Mouse (Mus musculus): ENCODE results near the gene Rorb. TPM values are rescaled to one million over a fixed set of nuclear protein-coding genes. Genes with fewer than 3 reads are reported as not detected.
A peak's percentile ranks its signal among the peaks of the same experiment; 100 is the strongest.

The Rorb gene
- polyA plus RNA-seq, 1 experiment from 2014 or later = 4.2 TPM

- Histone ChIP-seq H3K36me3 (ENCODE audit: control insufficient read depth, insufficient read depth, low read length) (no peaks in the 10 kb centered on the region), H3K4me1 (replicated peaks; ENCODE audit: control insufficient read depth, insufficient read depth, low read length) (peaks cover 2% of the 10 kb centered on the region; the same call in 1 of the 2 replicates), H3K9me3 (ENCODE audit: control insufficient read depth, low read length) (no peaks in the 10 kb centered on the region), H3K4me3 (ENCODE audit: low read depth, low read length) (no peak overlapping the region), H3K4me2 (ENCODE audit: low read depth, low read length, severe bottlenecking) (no peak overlapping the region), H3K27me3 (ENCODE audit: control insufficient read depth, insufficient read depth, low read length) (no peaks in the 10 kb centered on the region), H3K9ac (ENCODE audit: low read length) (no peak overlapping the region), H3K27ac (ENCODE audit: low read depth, low read length) (peak overlapping the region; percentile 37; the same call in 1 of the 2 replicates)
- DNase-seq (ENCODE audit: low spot score) (no peak), ATAC-seq (replicated peaks; ENCODE audit: low FRiP score) (peak; percentile 74)
- WGBS = 72% methylated on average over 8 of the region's 8 CpGs
Measured at GRCm38 (mm10) chr19:19058201-19058600, 52.8 kb downstream of the Rorb start.

GRCm38 (mm10) chr19:19043138-19043537 is 67.9 kb downstream of the Rorb start:
- no peaks in the 10 kb centered on the region; the same call in 1 of the 2 replicates for H3K4me1 ChIP-seq (replicated peaks; ENCODE audit: control insufficient read depth, insufficient read depth, low read length)

GRCm38 (mm10) chr19:19040800-19041199 is 70.2 kb downstream of the Rorb start:
- Histone ChIP-seq H3K4me2 (ENCODE audit: low read depth, low read length, severe bottlenecking) (no peak overlapping the region), H3K36me3 (ENCODE audit: control insufficient read depth, insufficient read depth, low read length) (no peaks in the 10 kb centered on the region), H3K4me3 (ENCODE audit: low read depth, low read length) (no peak overlapping the region), H3K9me3 (ENCODE audit: control insufficient read depth, low read length) (no peaks in the 10 kb centered on the region), H3K27me3 (ENCODE audit: control insufficient read depth, insufficient read depth, low read length) (no peaks in the 10 kb centered on the region), H3K9ac (ENCODE audit: low read length) (no peak overlapping the region), H3K27ac (ENCODE audit: low read depth, low read length) (no peak overlapping the region), H3K4me1 (replicated peaks; ENCODE audit: control insufficient read depth, insufficient read depth, low read length) (no peaks in the 10 kb centered on the region; the same call in 1 of the 2 replicates)
- ATAC-seq (replicated peaks; ENCODE audit: low FRiP score) (no peak), DNase-seq (ENCODE audit: low spot score) (no peak)
- WGBS = 67% methylated on average over 2 of the region's 2 CpGs

More at GRCm38 (mm10) chr19:19043138-19043537, 67.9 kb downstream of the Rorb start:
- Histone ChIP-seq H3K4me2 (ENCODE audit: low read depth, low read length, severe bottlenecking) (no peak overlapping the region), H3K9ac (ENCODE audit: low read length) (no peak overlapping the region), H3K27ac (ENCODE audit: low read depth, low read length) (no peak overlapping the region), H3K4me3 (ENCODE audit: low read depth, low read length) (no peak overlapping the region), H3K36me3 (ENCODE audit: control insufficient read depth, insufficient read depth, low read length) (no peaks in the 10 kb centered on the region), H3K27me3 (ENCODE audit: control insufficient read depth, insufficient read depth, low read length) (no peaks in the 10 kb centered on the region), H3K9me3 (ENCODE audit: control insufficient read depth, low read length) (no peaks in the 10 kb centered on the region)
- no peak for ATAC-seq (replicated peaks; ENCODE audit: low FRiP score)
- WGBS = 54% methylated on average over 2 of the region's 2 CpGs
- no peak for DNase-seq (ENCODE audit: low spot score)

GRCm38 (mm10) chr19:19034482-19035315 is 76.3 kb downstream of the Rorb start:
- no peak overlapping the region for H3K4me3 ChIP-seq (ENCODE audit: low read depth, low read length)
- H3K27me3 ChIP-seq (ENCODE audit: control insufficient read depth, insufficient read depth, low read length) = no peaks in the 10 kb centered on the region
- no peaks in the 10 kb centered on the region for H3K36me3 ChIP-seq (ENCODE audit: control insufficient read depth, insufficient read depth, low read length)
- no peak overlapping the region for H3K27ac ChIP-seq (ENCODE audit: low read depth, low read length)
- no peaks in the 10 kb centered on the region for H3K4me1 ChIP-seq (replicated peaks; ENCODE audit: control insufficient read depth, insufficient read depth, low read length)
- DNase-seq (ENCODE audit: low spot score) (no peak), ATAC-seq (replicated peaks; ENCODE audit: low FRiP score) (no peak)
- no peak overlapping the region for H3K4me2 ChIP-seq (ENCODE audit: low read depth, low read length, severe bottlenecking)
- H3K9ac ChIP-seq (ENCODE audit: low read length) = no peak overlapping the region
- H3K9me3 ChIP-seq (ENCODE audit: control insufficient read depth, low read length) = no peaks in the 10 kb centered on the region
- WGBS = 86% methylated on average over 5 of the region's 5 CpGs

- Histone ChIP-seq H3K9me3 (ENCODE audit: control insufficient read depth, low read length) (no peaks in the 10 kb centered on the region), H3K4me1 (replicated peaks; ENCODE audit: control insufficient read depth, insufficient read depth, low read length) (no peaks in the 10 kb centered on the region), H3K9ac (ENCODE audit: low read length) (no peak overlapping the region), H3K4me2 (ENCODE audit: low read depth, low read length, severe bottlenecking) (no peak overlapping the region), H3K27me3 (ENCODE audit: control insufficient read depth, insufficient read depth, low read length) (no peaks in the 10 kb centered on the region), H3K4me3 (ENCODE audit: low read depth, low read length) (no peak overlapping the region), H3K27ac (ENCODE audit: low read depth, low read length) (no peak overlapping the region), H3K36me3 (ENCODE audit: control insufficient read depth, insufficient read depth, low read length) (no peaks in the 10 kb centered on the region)
- DNase-seq (ENCODE audit: low spot score) (no peak), ATAC-seq (replicated peaks; ENCODE audit: low FRiP score) (no peak)
- WGBS = 75% methylated on average over 3 of the region's 3 CpGs
Measured at GRCm38 (mm10) chr19:19033974-19034373, 77.0 kb downstream of the Rorb start.

- Histone ChIP-seq H3K9ac (ENCODE audit: low read length) (no peak overlapping the region), H3K27ac (ENCODE audit: low read depth, low read length) (no peak overlapping the region)
Measured at GRCm38 (mm10) chr19:19005144-19005543, 105.9 kb downstream of the Rorb start.

GRCm38 (mm10) chr19:19004023-19004656 is 106.9 kb downstream of the Rorb start:
- H3K27ac ChIP-seq (ENCODE audit: low read depth, low read length) = no peak overlapping the region
- H3K4me2 ChIP-seq (ENCODE audit: low read depth, low read length, severe bottlenecking) = no peak overlapping the region
- H3K4me3 ChIP-seq (ENCODE audit: low read depth, low read length) = no peak overlapping the region
- DNase-seq (ENCODE audit: low spot score) (no peak), ATAC-seq (replicated peaks; ENCODE audit: low FRiP score) (peak; percentile 72)
- no peak overlapping the region for H3K9ac ChIP-seq (ENCODE audit: low read length)
- H3K36me3 ChIP-seq (ENCODE audit: control insufficient read depth, insufficient read depth, low read length) = no peaks in the 10 kb centered on the region
- H3K27me3 ChIP-seq (ENCODE audit: control insufficient read depth, insufficient read depth, low read length) = no peaks in the 10 kb centered on the region
- H3K9me3 ChIP-seq (ENCODE audit: control insufficient read depth, low read length) = no peaks in the 10 kb centered on the region
- WGBS = 57% methylated on average over 8 of the region's 11 CpGs
- H3K4me1 ChIP-seq (replicated peaks; ENCODE audit: control insufficient read depth, insufficient read depth, low read length) = no peaks in the 10 kb centered on the region; the same call in 1 of the 2 replicates

More at GRCm38 (mm10) chr19:19005144-19005543, 105.9 kb downstream of the Rorb start:
- Histone ChIP-seq H3K9me3 (ENCODE audit: control insufficient read depth, low read length) (no peaks in the 10 kb centered on the region), H3K4me3 (ENCODE audit: low read depth, low read length) (no peak overlapping the region), H3K36me3 (ENCODE audit: control insufficient read depth, insufficient read depth, low read length) (no peaks in the 10 kb centered on the region), H3K27me3 (ENCODE audit: control insufficient read depth, insufficient read depth, low read length) (no peaks in the 10 kb centered on the region), H3K4me1 (replicated peaks; ENCODE audit: control insufficient read depth, insufficient read depth, low read length) (no peaks in the 10 kb centered on the region; the same call in 1 of the 2 replicates), H3K4me2 (ENCODE audit: low read depth, low read length, severe bottlenecking) (no peak overlapping the region)
- DNase-seq (ENCODE audit: low spot score) = peak; percentile 56
- 59% methylated on average over 6 of the region's 6 CpGs for WGBS
- ATAC-seq (replicated peaks; ENCODE audit: low FRiP score) = peak; percentile 84

- H3K27me3 ChIP-seq (ENCODE audit: control insufficient read depth, insufficient read depth, low read length) = no peaks in the 10 kb centered on the region
- H3K9me3 ChIP-seq (ENCODE audit: control insufficient read depth, low read length) = no peaks in the 10 kb centered on the region
- no peak overlapping the region for H3K9ac ChIP-seq (ENCODE audit: low read length)
- WGBS = 87% methylated on average over 8 of the region's 8 CpGs
- no peak for ATAC-seq (replicated peaks; ENCODE audit: low FRiP score)
- H3K4me2 ChIP-seq (ENCODE audit: low read depth, low read length, severe bottlenecking) = no peak overlapping the region
- no peak for DNase-seq (ENCODE audit: low spot score)
- H3K4me3 ChIP-seq (ENCODE audit: low read depth, low read length) = no peak overlapping the region
- no peak overlapping the region for H3K27ac ChIP-seq (ENCODE audit: low read depth, low read length)
- no peaks in the 10 kb centered on the region for H3K36me3 ChIP-seq (ENCODE audit: control insufficient read depth, insufficient read depth, low read length)
- H3K4me1 ChIP-seq (replicated peaks; ENCODE audit: control insufficient read depth, insufficient read depth, low read length) = no peaks in the 10 kb centered on the region
Measured at GRCm38 (mm10) chr19:18998966-18999365, 112.0 kb downstream of the Rorb start.

Measured in forebrain, embryonic 11.5 days (tissue).